Mouse (Mus musculus) MEL (cell line): ENCODE measurements at regions not wholly inside any gene's neighbourhood (a gene's known extent, or its start where the extent isn't known, plus 50 kb on each side); places are given as distances from the start of the nearest gene placed in this dataset.

Experiments
- DNase-seq: peaks from one replicate; pipeline ENCODE4 v3.0.0; 2011; ENCODE audit warnings: low read depth, low spot score
- H3K27ac ChIP-seq: 2 replicates; pipeline ENCODE4 v1.5.1; 2012; ENCODE audit warnings: low read depth, mild to moderate bottlenecking, control low read depth, low read length, moderate library complexity; ENCODE audit not compliant: control insufficient read depth
- H3K27me3 ChIP-seq, 2 experiments: fragments of 150-350 bp in 1 of 2; sonication (generic) in 1 of 2; 2 replicates each; pipeline ENCODE4 v1.6.1; 2012; ENCODE audit warnings: low read length in 2 of 2, mild to moderate bottlenecking in 2 of 2, improper control_type of control experiment in 1 of 2, moderate library complexity in 1 of 2; ENCODE audit not compliant: insufficient read depth in 2 of 2, control insufficient read depth in 1 of 2
- H3K36me3 ChIP-seq, 2 experiments: 2 replicates each; pipeline ENCODE4 v1.6.1; 2012 to 2014; ENCODE audit warnings: low read length in 2 of 2, improper control_type of control experiment in 1 of 2, inconsistent platforms in 1 of 2, mild to moderate bottlenecking in 1 of 2; ENCODE audit not compliant: insufficient read depth in 2 of 2, control insufficient read depth in 1 of 2
- H3K4me1 ChIP-seq, 2 experiments: fragments of 150-350 bp in 1 of 2; sonication (generic) in 1 of 2; 2 replicates each; pipeline ENCODE4 v1.6.1; 2012; ENCODE audit warnings: low read length in 2 of 2, improper control_type of control experiment in 1 of 2, mild to moderate bottlenecking in 1 of 2; ENCODE audit not compliant: insufficient read depth in 2 of 2, control insufficient read depth in 1 of 2
- H3K4me3 ChIP-seq, 2 experiments: fragments of 150-350 bp in 1 of 2; sonication (generic) in 1 of 2; 2 replicates each; pipeline ENCODE4 v1.5.1; 2012; ENCODE audit warnings: low read depth in 2 of 2, low read length in 2 of 2, mild to moderate bottlenecking in 2 of 2, moderate library complexity in 2 of 2, control low read depth in 1 of 2, improper control_type of control experiment in 1 of 2; ENCODE audit not compliant: control insufficient read depth in 1 of 2, insufficient read depth in 1 of 2
- H3K79me2 ChIP-seq: 2 replicates; pipeline ENCODE4 v1.6.1; 2012; ENCODE audit warnings: mild to moderate bottlenecking, low read length, moderate library complexity; ENCODE audit not compliant: control insufficient read depth, poor library complexity, insufficient read depth
- H3K9ac ChIP-seq: 2 replicates; pipeline ENCODE4 v1.6.1; 2012; ENCODE audit warnings: low read depth, mild to moderate bottlenecking, control low read depth, low read length, moderate library complexity; ENCODE audit not compliant: control insufficient read depth, poor library complexity, severe bottlenecking
- H3K9me3 ChIP-seq: fragments of 150-350 bp; sonication (generic); replicated peaks from 2 replicates; pipeline ENCODE4 v1.6.1; 2012; ENCODE audit warnings: mild to moderate bottlenecking, low read length, improper control_type of control experiment, moderate library complexity; ENCODE audit not compliant: insufficient read depth
- E2F4 ChIP-seq: IDR thresholded peaks from 2 replicates; pipeline ENCODE4 v1.6.1; 2011; ENCODE audit warnings: low read depth, low read length, improper control_type of control experiment, borderline replicate concordance
- ELF1 ChIP-seq: IDR thresholded peaks from 2 replicates; pipeline ENCODE4 v1.6.1; 2014; ENCODE audit warnings: low read depth, mild to moderate bottlenecking, inconsistent platforms, low read length, improper control_type of control experiment, moderate library complexity
- ETS1 ChIP-seq: IDR thresholded peaks from 2 replicates; pipeline ENCODE4 v1.6.1; 2012; ENCODE audit warnings: low read depth, mild to moderate bottlenecking, inconsistent platforms, low read length, improper control_type of control experiment, moderate library complexity
- GATA1 ChIP-seq: IDR thresholded peaks from 2 replicates; pipeline ENCODE4 v1.6.1; 2011; ENCODE audit warnings: low read depth, low read length, improper control_type of control experiment
- JUND ChIP-seq: IDR thresholded peaks from 2 replicates; pipeline ENCODE4 v1.6.1; 2011; ENCODE audit warnings: low read depth, mild to moderate bottlenecking, improper control_type of control experiment, low read length
- MAX ChIP-seq: IDR thresholded peaks from 2 replicates; pipeline ENCODE4 v1.6.1; 2011; ENCODE audit warnings: low read length, improper control_type of control experiment
- MYB ChIP-seq: IDR thresholded peaks from 2 replicates; pipeline ENCODE4 v1.6.1; 2011; ENCODE audit warnings: mild to moderate bottlenecking, low read depth, low read length, improper control_type of control experiment
- NRF1 ChIP-seq: IDR thresholded peaks from 2 replicates; pipeline ENCODE4 v1.6.1; 2014; ENCODE audit warnings: low read depth, mild to moderate bottlenecking, inconsistent platforms, low read length, improper control_type of control experiment, moderate library complexity; ENCODE audit not compliant: poor library complexity, insufficient read depth, severe bottlenecking
- POLR2A ChIP-seq, 2 experiments: IDR thresholded peaks; 2 replicates each; pipeline ENCODE4 v1.6.1; 2011 to 2012; ENCODE audit warnings: low read length in 2 of 2, mild to moderate bottlenecking in 2 of 2, control low read depth in 1 of 2, improper control_type of control experiment in 1 of 2, low read depth in 1 of 2, moderate library complexity in 1 of 2; ENCODE audit not compliant: control insufficient read depth in 1 of 2, insufficient read depth in 1 of 2, poor library complexity in 1 of 2
- POLR2AphosphoS2 ChIP-seq: IDR thresholded peaks from 2 replicates; pipeline ENCODE4 v1.6.1; 2011; ENCODE audit warnings: low read length, improper control_type of control experiment
- POLR2AphosphoS5 ChIP-seq: IDR thresholded peaks from 2 replicates; pipeline ENCODE4 v1.6.1; 2012; ENCODE audit warnings: low read depth, borderline replicate concordance, mild to moderate bottlenecking, inconsistent platforms, low read length, moderate library complexity, mixed read lengths
- RAD21 ChIP-seq: IDR thresholded peaks from 2 replicates; pipeline ENCODE4 v1.6.1; 2011; ENCODE audit warnings: mild to moderate bottlenecking, low read depth, low read length, improper control_type of control experiment
- RCOR1 ChIP-seq: IDR thresholded peaks from 2 replicates; pipeline ENCODE4 v1.6.1; 2012; ENCODE audit warnings: low read depth, mild to moderate bottlenecking, inconsistent platforms, low read length, improper control_type of control experiment
- SMC3 ChIP-seq: IDR thresholded peaks from 2 replicates; pipeline ENCODE4 v1.6.1; 2011; ENCODE audit warnings: low read depth, low read length, improper control_type of control experiment
- TCF12 ChIP-seq: IDR thresholded peaks from 2 replicates; pipeline ENCODE4 v1.6.1; 2014; ENCODE audit warnings: low read depth, mild to moderate bottlenecking, inconsistent platforms, low read length, improper control_type of control experiment, moderate library complexity
- USF1 ChIP-seq: IDR thresholded peaks from 2 replicates; pipeline ENCODE4 v1.6.1; 2014; ENCODE audit warnings: low read depth, mild to moderate bottlenecking, inconsistent platforms, low read length, improper control_type of control experiment, moderate library complexity
- USF2 ChIP-seq, 2 experiments: IDR thresholded peaks; 2 replicates each; pipeline ENCODE4 v1.6.1; 2011 to 2012; ENCODE audit warnings: improper control_type of control experiment in 2 of 2, low read length in 2 of 2, borderline replicate concordance in 1 of 2, inconsistent platforms in 1 of 2, low read depth in 1 of 2, mild to moderate bottlenecking in 1 of 2; ENCODE audit not compliant: insufficient read depth in 1 of 2
- ZNF384 ChIP-seq: IDR thresholded peaks from 2 replicates; pipeline ENCODE4 v1.6.1; 2012; ENCODE audit warnings: low read depth, mild to moderate bottlenecking, inconsistent platforms, low read length, improper control_type of control experiment

- Histone ChIP-seq H3K9ac (no peak overlapping the region), H3K36me3 (no peaks in the 10 kb centered on the region), H3K4me3 (no peak overlapping the region), H3K27ac (no peak overlapping the region), H3K4me1 (no peaks in the 10 kb centered on the region), H3K9me3 (no peaks in the 10 kb centered on the region), H3K79me2 (no peaks in the 10 kb centered on the region), H3K27me3 (no peaks in the 10 kb centered on the region)
- no peak for TF ChIP-seq RCOR1
- TF ChIP-seq MAX: no peak
- no peak for TF ChIP-seq JUND
- no peak for TF ChIP-seq TCF12
- DNase-seq: no peak
Observed at GRCm38 (mm10) chr12:25934526-25934925, 480.5 kb downstream of the Rnf144a start.

GRCm38 (mm10) chr12:25926367-25926766 is 488.7 kb downstream of the Rnf144a start:
- Histone ChIP-seq H3K36me3 (no peaks in the 10 kb centered on the region), H3K27me3 (no peaks in the 10 kb centered on the region), H3K79me2 (no peaks in the 10 kb centered on the region), H3K9me3 (no peaks in the 10 kb centered on the region), H3K9ac (no peak overlapping the region), H3K27ac (no peak overlapping the region), H3K4me3 (no peak overlapping the region), H3K4me1 (no peaks in the 10 kb centered on the region)
- DNase-seq: no peak
- no peak for TF ChIP-seq POLR2AphosphoS5
- TF ChIP-seq POLR2A (IDR thresholded peaks at IDR 0.05; ENCODE audit: control insufficient read depth in 1 of 2, insufficient read depth in 1 of 2, low read depth in 1 of 2, low read length in 2 of 2, poor library complexity in 1 of 2): no peak
- TF ChIP-seq SMC3: no peak
- no peak for TF ChIP-seq USF1
- no peak for TF ChIP-seq ELF1
- no peak for TF ChIP-seq USF2 (IDR thresholded peaks at IDR 0.05; ENCODE audit: borderline replicate concordance in 1 of 2, insufficient read depth in 1 of 2, low read depth in 1 of 2, low read length in 2 of 2)
- no peak for TF ChIP-seq RAD21
- no peak for TF ChIP-seq ZNF384
- no peak for TF ChIP-seq E2F4
- no peak for TF ChIP-seq POLR2AphosphoS2
- TF ChIP-seq MYB: no peak
- no peak for TF ChIP-seq JUND
- no peak for TF ChIP-seq NRF1
- TF ChIP-seq ETS1: no peak
- TF ChIP-seq GATA1: no peak
